ENCODE assay signal across 7 mouse cellular contexts in genomic region chr16:91596779-91597671, GRCm38 (mm10). TPM values are rescaled to one million over a fixed set of nuclear protein-coding genes. Genes with fewer than 3 reads are reported as not detected.
DNase-seq lines count a peak whose midpoint lies in the region; ATAC-seq lines count a peak whose summit lies in the region.

No protein-coding gene starts in this region.

- peaks cover 37% of the 10 kb centered on the region for H3K4me1 ChIP-seq in limb, embryonic 10.5 days

- peak overlapping the region; percentile 78 for H3K27ac ChIP-seq in limb, embryonic 10.5 days

- peak overlapping the region; percentile 80 for H3K4me3 ChIP-seq in limb, embryonic 10.5 days

- peak; percentile 17 for ATAC-seq in erythroid progenitor cell, adult 5-6 weeks (replicated peaks; ENCODE audit: low FRiP score, poor library complexity, severe bottlenecking)

- peak; percentile 69 for DNase-seq in retina, postnatal 1 day
- no peak for DNase-seq in retina, embryonic 14.5 days (ENCODE audit: low spot score)
- peak; percentile 40 for DNase-seq in T-cell, adult 2 months (ENCODE audit: low spot score)
- peak; percentile 67 for DNase-seq in limb, embryonic 10.5 days (ENCODE audit: low spot score)
- peak; percentile 34 for DNase-seq in mesoderm, embryonic 11.5 days (ENCODE audit: low read depth, low spot score)
- DNase-seq in thymus, postnatal 0 days (ENCODE audit: low spot score), result peak; percentile 27

- WGBS in limb, embryonic 10.5 days, result under 1% methylated on average over 74 of the region's 75 CpGs

- no peaks in the 10 kb centered on the region for H3K36me3 ChIP-seq in limb, embryonic 10.5 days

- H3K27me3 ChIP-seq in limb, embryonic 10.5 days (ENCODE audit: low read depth, poor library complexity, severe bottlenecking), result peaks cover 35% of the 10 kb centered on the region

- no peaks in the 10 kb centered on the region for H3K9me3 ChIP-seq in limb, embryonic 10.5 days (replicated peaks)

RNA-seq across cellular contexts. Expression of gene Tmem50b, which starts 0.6 kb away (rescaled TPM):
- 19.8 and 22.2 TPM in 2 replicates for total RNA-seq in erythroid progenitor cell, adult 5-6 weeks (2015; ENCODE audit: low replicate concordance)
- total RNA-seq in erythroid progenitor cell, adult 5-6 weeks (2017; ENCODE audit: low replicate concordance), result 9.2 and 10.7 TPM in 2 replicates
- polyA plus RNA-seq in limb, embryonic 10.5 days (2016; fragmentation: Nextera tagmentation; extraction: Ambion mirVana), result 19.8 and 25.7 TPM in 2 replicates
- polyA plus RNA-seq in thymus, postnatal 0 days (2015; fragmentation: Nextera tagmentation; extraction: Ambion mirVana), result 33.9 and 38.5 TPM in 2 replicates

RNA-seq across cellular contexts. Expression of gene Dnajc28, which starts 21.8 kb away (rescaled TPM):
- 1.3 and 2.2 TPM in 2 replicates for total RNA-seq in erythroid progenitor cell, adult 5-6 weeks (2015; ENCODE audit: low replicate concordance)
- 3.1 and 3.5 TPM in 2 replicates for total RNA-seq in erythroid progenitor cell, adult 5-6 weeks (2017; ENCODE audit: low replicate concordance)
- polyA plus RNA-seq in limb, embryonic 10.5 days (2016; fragmentation: Nextera tagmentation; extraction: Ambion mirVana), result 3.0 and 4.6 TPM in 2 replicates
- polyA plus RNA-seq in thymus, postnatal 0 days (2015; fragmentation: Nextera tagmentation; extraction: Ambion mirVana), result 2.3 and 3.3 TPM in 2 replicates

RNA-seq across cellular contexts. Expression of gene Gart, which starts 49.7 kb away (rescaled TPM):
- total RNA-seq in erythroid progenitor cell, adult 5-6 weeks (2015; ENCODE audit: low replicate concordance), result 47.9 and 60.8 TPM in 2 replicates
- 48.5 and 63.1 TPM in 2 replicates for total RNA-seq in erythroid progenitor cell, adult 5-6 weeks (2017; ENCODE audit: low replicate concordance)
- polyA plus RNA-seq in limb, embryonic 10.5 days (2016; fragmentation: Nextera tagmentation; extraction: Ambion mirVana), result 178 and 199 TPM in 2 replicates
- 125 and 133 TPM in 2 replicates for polyA plus RNA-seq in thymus, postnatal 0 days (2015; fragmentation: Nextera tagmentation; extraction: Ambion mirVana)

RNA-seq across cellular contexts. Expression of gene Ifngr2, which starts 50.2 kb away (rescaled TPM):
- 5.4 and 6.1 TPM in 2 replicates for total RNA-seq in erythroid progenitor cell, adult 5-6 weeks (2015; ENCODE audit: low replicate concordance)
- total RNA-seq in erythroid progenitor cell, adult 5-6 weeks (2017; ENCODE audit: low replicate concordance), result 2.3 and 5.8 TPM in 2 replicates
- 24.1 and 32.9 TPM in 2 replicates for polyA plus RNA-seq in limb, embryonic 10.5 days (2016; fragmentation: Nextera tagmentation; extraction: Ambion mirVana)
- polyA plus RNA-seq in thymus, postnatal 0 days (2015; fragmentation: Nextera tagmentation; extraction: Ambion mirVana), result 38.1 and 41.6 TPM in 2 replicates

RNA-seq across cellular contexts. Expression of gene Son, which starts 50.3 kb away (rescaled TPM):
- total RNA-seq in erythroid progenitor cell, adult 5-6 weeks (2015; ENCODE audit: low replicate concordance), result 365 and 449 TPM in 2 replicates
- 237 and 325 TPM in 2 replicates for total RNA-seq in erythroid progenitor cell, adult 5-6 weeks (2017; ENCODE audit: low replicate concordance)
- polyA plus RNA-seq in limb, embryonic 10.5 days (2016; fragmentation: Nextera tagmentation; extraction: Ambion mirVana), result 105 and 122 TPM in 2 replicates
- polyA plus RNA-seq in thymus, postnatal 0 days (2015; fragmentation: Nextera tagmentation; extraction: Ambion mirVana), result 132 and 172 TPM in 2 replicates
